Mouse (Mus musculus) brain, embryonic 18.5 days (tissue): ENCODE measurements around the gene Nmrk2.
"Not testable (repeated sequence)": the region's sequence is repeated elsewhere in the genome, so short reads cannot be mapped to it uniquely, and the experiment has no call there.

Source experiments
- DNase-seq: peaks from one replicate; pipeline ENCODE4 v3.0.0-alpha.2; 2012; ENCODE audit warnings: low read depth, low spot score

The Nmrk2 gene

GRCm38 (mm10) chr10:81201807-81202758 lies at the start of gene Nmrk2:
Gene Nmrk2, minus strand, starts transcription at chr10:81202051.
- no peak for DNase-seq

- no peak for DNase-seq
Measured at GRCm38 (mm10) chr10:81249442-81249841, 47.6 kb upstream of the Nmrk2 start.

- DNase-seq = no peak
Measured at GRCm38 (mm10) chr10:81247804-81248203, 46.0 kb upstream of the Nmrk2 start.

- no peak for DNase-seq
Measured at GRCm38 (mm10) chr10:81245166-81245565, 43.3 kb upstream of the Nmrk2 start.

GRCm38 (mm10) chr10:81244595-81244994 lies 42.7 kb upstream of the Nmrk2 start:
- no peak for DNase-seq

- DNase-seq = no peak
Measured at GRCm38 (mm10) chr10:81244146-81244545, 42.3 kb upstream of the Nmrk2 start.

GRCm38 (mm10) chr10:81242021-81242420 lies 40.2 kb upstream of the Nmrk2 start:
- DNase-seq = no peak

GRCm38 (mm10) chr10:81240876-81241275 lies 39.0 kb upstream of the Nmrk2 start:
- DNase-seq = no peak

- no peak for DNase-seq
Measured at GRCm38 (mm10) chr10:81238618-81239017, 36.8 kb upstream of the Nmrk2 start.

- DNase-seq = no peak
Measured at GRCm38 (mm10) chr10:81236471-81237268, 34.8 kb upstream of the Nmrk2 start.

- no peak for DNase-seq
Measured at GRCm38 (mm10) chr10:81234206-81234605, 32.4 kb upstream of the Nmrk2 start.

GRCm38 (mm10) chr10:81233226-81233585 lies 31.4 kb upstream of the Nmrk2 start:
- DNase-seq = no peak

- DNase-seq = peak; percentile 63
Measured at GRCm38 (mm10) chr10:81232580-81233225, 30.9 kb upstream of the Nmrk2 start, which contains the start of gene Zfr2. Gene Zfr2, plus strand, starts transcription at chr10:81233155.

GRCm38 (mm10) chr10:81231436-81231835 lies 29.6 kb upstream of the Nmrk2 start:
- no peak for DNase-seq

- peak; percentile 84 for DNase-seq
Measured at GRCm38 (mm10) chr10:81230438-81231332, 28.8 kb upstream of the Nmrk2 start, which contains the start of gene Atcay. Gene Atcay, minus strand, starts transcription at chr10:81230833.

GRCm38 (mm10) chr10:81229735-81230437 lies 28.0 kb upstream of the Nmrk2 start:
- DNase-seq = no peak

- DNase-seq = not testable (repeated sequence)
Measured at GRCm38 (mm10) chr10:81223731-81224130, 21.9 kb upstream of the Nmrk2 start.

GRCm38 (mm10) chr10:81221402-81222015 lies 19.7 kb upstream of the Nmrk2 start:
- DNase-seq = no peak

GRCm38 (mm10) chr10:81217964-81218363 lies 16.1 kb upstream of the Nmrk2 start:
- no peak for DNase-seq

GRCm38 (mm10) chr10:81217267-81217666 lies 15.4 kb upstream of the Nmrk2 start:
- DNase-seq = not testable (repeated sequence)
